Mouse (Mus musculus) left cerebral cortex, postnatal 4 days (tissue): Measurements from ENCODE around the gene Adad2. TPM values are rescaled to one million over a fixed set of nuclear protein-coding genes. Genes with fewer than 3 reads are reported as not detected.

ENCODE experiments used
- DNase-seq: peaks from one replicate; pipeline ENCODE4 v3.0.0-alpha.2; 2022
- intact Hi-C: fragments of 180-260 bp; cut with DNase I; formaldehyde crosslinking; loops from one replicate; pipeline ENCODE4 v1.15.1; 2025
- total RNA-seq, 2 experiments: library from RNA; stranded (reverse); gene quantifications; 2 replicates each; pipeline ENCODE4 v1.2.3; 2021

Adad2 gene
- total RNA-seq, 2 experiments from 2014 or later = 0.42 TPM; not detected in 1

DNA sequence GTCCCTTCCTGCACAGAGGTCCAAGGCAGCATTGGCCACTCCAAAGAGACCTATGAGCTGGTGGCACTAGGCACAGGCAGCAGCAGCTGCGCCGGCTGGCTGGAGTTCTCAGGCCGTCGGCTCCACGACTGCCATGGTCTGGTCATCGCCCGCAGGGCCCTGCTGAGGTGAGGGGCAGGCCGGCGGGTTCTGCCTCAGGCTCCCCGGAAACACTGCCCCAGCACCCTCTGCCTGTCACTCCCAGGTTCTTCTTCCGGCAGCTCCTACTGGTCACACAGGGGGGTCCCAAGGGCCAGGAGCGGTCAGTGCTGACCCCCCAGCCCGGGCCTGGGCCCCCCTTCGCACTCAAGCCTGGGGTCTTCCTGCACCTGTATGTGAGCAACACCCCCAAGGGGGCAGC lies 2.5 kb downstream of the Adad2 start:
- DNase-seq = no peak
- intact Hi-C loops = no loop called here

DNA sequence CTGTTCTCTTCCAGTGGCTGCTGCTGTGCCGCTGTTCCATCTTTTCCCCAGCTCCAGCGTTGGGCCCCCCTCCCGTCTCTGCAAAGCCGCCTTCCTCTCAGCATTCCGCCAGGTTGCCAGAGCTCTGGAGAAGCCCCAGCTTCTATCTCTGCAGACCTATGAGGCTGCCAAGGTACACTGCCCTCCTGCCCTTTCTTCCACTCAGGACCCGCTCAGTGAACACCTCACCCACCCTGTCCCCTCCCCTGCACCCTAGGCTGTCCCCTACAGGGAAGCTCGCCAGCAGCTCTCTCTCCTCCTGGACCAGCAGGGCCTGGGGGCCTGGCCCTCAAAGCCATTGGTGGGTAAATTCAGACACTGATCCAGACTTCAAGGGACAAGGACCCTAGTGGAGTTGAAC lies 3.8 kb downstream of the Adad2 start:
- no peak for DNase-seq
- intact Hi-C loops = no loop called here

DNA sequence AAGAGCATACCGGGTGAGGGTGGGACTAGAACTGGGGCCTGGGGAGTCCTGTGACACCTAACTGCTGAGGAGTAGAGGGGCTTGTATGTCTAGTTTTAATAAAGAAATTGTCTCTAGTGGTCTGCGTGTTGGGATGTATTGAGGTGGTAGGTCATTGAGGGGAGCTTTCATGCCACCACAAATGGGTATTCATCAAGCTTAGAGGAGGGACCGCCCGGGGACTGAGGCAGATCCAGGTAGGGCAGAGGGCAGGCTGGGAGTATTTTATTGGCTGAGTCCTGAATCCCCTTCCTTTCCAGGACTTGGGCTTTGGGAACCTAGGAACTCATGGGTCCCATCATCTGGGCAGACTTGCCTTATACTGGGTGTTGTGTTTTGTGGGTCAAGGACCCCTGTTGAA lies 4.3 kb downstream of the Adad2 start:
- intact Hi-C loops = no loop called here
- no peak for DNase-seq

GRCm38 (mm10) chr8:119617586-119617985 lies 5.0 kb downstream of the Adad2 start:
- no peak for DNase-seq
- intact Hi-C loops = no loop called here

GRCm38 (mm10) chr8:119618887-119619286 lies 6.3 kb downstream of the Adad2 start:
- intact Hi-C loops = no loop called here
- DNase-seq = no peak

DNA sequence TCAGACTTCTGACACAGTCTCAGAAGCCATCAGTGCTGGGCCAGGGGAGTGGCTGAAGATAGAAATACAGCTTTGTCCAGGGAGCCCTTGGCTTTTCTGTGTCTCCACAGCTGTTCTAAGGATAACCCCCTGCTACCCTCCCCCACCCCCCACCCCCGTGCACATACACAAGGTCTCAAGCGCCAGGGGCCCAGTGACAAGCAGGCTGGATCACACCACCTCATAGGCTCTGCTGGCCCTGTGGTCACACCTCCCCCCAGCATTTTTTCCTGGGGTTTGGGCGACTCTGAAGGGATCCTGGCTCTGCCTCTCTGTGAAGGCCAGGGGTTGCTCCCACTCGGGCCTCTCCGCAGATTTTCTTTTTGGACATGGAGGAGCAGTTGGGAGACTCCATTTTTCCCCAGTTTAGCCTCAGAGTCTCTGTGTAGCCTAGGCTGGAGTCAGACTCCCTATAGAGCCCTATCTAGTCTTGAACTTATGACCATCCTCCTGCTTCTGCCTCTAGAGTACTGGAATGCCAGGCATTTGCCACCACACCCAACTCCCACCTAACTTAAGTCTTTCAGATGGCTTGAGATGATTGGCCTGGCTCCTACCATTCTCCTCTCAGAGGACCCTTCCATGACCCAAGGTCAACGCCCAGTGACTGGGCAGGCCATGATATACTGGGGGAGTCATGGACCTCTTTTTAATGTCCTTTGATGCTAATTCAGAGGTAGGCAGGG lies 7.7 kb downstream of the Adad2 start:
- intact Hi-C loops = no loop called here

DNA sequence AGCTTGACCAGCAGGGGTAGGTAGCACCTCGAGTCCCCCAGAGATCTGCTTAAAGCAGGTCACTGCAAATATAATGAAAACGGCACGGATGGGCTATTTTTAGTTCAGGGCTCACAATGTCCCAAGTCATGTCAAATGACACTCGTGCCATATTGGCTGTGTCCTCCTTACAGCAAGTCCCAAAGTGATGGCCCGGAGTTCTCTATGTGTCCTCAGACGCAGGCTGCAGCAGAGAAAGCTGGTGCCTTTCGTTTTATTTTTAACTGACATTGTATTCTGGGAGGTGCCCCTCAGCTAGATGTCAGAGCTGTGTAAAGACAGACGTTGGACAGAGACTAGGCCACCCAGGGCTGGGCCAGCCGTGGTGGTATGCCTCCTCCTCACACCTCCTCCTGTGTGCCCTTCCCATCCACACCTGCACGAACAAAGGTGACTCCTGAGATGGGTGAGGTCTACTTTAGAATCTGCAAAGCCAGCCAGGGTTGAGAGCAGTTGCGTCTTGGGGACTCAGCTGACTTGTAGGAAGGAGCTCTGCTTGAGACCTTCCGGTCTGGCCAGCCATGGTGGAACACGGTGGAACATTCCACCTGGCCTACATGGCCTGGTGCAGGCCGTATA lies 8.4 kb downstream of the Adad2 start:
- DNase-seq = no peak
- intact Hi-C loops = no loop called here

More for the DNA sequence above, 7.7 kb downstream of the Adad2 start:
- no peak for DNase-seq

- intact Hi-C loops = no loop called here
- DNase-seq = no peak
Observed at GRCm38 (mm10) chr8:119622555-119622954, 10.0 kb downstream of the Adad2 start.

DNA sequence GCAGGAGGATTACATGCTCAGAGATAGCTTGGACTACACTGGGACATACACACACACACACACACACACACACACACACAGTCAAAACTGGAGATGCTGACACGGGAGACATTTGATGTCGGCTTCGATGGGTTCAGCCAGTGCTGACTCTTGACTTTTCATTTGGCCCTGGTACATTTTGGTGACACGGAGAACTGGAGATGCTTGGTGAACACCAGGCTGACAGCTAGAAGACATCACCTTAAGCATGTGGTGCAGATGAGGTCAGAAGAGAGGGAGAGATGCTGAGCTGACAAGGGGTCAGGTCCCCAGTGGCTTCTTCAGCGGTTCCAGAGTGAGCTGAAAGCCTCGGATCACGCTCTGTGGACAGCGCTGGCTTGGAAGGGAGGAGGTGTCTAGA lies 10.5 kb downstream of the Adad2 start:
- DNase-seq = no peak
- intact Hi-C loops = no loop called here

DNA sequence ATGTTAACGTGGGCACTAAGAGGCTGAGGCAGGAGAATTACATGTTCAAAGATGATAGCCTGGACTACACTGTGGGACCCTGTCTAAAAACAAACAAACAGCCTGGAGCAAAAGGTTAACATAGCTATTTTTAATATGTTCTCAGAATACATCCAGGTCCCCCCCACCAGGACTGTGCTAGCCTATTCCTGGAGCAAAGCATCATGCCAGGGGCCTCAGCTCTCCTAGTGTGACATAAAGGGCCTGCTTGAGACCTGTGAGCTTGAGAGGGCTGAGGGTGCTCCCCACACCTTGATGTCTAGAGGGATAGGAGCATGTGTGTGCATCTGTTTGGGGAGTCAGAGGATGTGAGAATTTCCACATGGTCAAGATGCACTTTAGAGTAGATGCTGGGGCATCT lies 11.2 kb downstream of the Adad2 start:
- no peak for DNase-seq
- intact Hi-C loops = no loop called here

GRCm38 (mm10) chr8:119624916-119625315 lies 12.4 kb downstream of the Adad2 start:
- intact Hi-C loops = no loop called here
- DNase-seq = no peak

GRCm38 (mm10) chr8:119625788-119626187 lies 13.2 kb downstream of the Adad2 start:
- intact Hi-C loops = no loop called here
- DNase-seq = no peak

DNA sequence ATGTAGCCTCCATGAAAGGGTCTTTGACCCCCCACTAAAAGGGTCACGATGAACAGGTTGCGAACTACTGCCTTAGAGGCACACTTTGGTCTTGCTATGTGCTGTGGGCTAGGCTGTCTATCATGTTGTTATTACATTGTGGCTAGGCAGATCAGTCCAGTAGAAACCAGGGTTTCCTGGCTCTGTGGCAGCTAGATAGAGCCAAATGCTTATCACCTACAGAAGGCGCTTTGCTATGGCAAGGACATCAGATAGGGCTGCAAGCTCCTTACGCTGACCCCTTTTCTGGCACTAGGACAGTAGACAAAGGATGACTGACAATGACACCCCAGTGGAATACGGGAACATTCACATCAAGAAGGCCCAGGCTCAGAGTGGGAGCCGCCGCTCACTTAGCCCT lies 14.7 kb downstream of the Adad2 start:
- no peak for DNase-seq
- intact Hi-C loops = no loop called here

DNA sequence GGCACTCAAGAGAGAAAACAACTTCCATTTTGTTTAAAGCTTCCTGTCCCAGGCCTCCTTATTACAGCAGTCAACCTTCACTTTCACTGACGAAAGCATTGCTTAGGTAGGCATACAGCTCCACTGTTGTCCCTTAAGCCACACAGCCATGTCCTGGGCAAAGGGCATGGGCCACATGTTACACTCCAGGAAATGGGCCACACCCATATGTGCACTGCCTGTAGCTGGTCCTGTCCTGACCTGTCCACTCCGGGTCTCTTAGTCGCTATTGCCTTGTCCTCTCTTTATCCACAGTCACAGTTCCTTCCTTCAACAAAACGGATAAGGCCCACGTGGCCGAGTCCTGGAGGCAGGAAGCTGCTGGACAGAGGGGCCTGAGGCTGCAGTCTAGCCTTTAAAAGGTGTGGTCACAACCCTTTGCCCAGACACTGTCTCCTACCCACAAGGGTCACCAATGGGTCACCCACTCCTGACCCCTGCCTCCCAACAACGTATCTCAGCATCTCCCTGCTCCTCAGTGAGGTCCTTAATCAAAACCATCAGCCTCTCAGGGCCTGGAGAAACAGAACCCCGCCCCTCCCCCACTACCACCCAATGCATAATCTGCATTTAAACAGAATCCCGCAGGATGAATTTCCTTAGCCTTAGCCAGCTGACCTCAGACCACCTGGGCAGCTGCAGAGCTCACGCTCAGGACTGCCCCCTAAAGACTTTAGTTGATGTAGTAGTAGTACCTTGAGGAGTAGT lies 15.2 kb downstream of the Adad2 start:
- no peak for DNase-seq
- intact Hi-C loops = no loop called here

DNA sequence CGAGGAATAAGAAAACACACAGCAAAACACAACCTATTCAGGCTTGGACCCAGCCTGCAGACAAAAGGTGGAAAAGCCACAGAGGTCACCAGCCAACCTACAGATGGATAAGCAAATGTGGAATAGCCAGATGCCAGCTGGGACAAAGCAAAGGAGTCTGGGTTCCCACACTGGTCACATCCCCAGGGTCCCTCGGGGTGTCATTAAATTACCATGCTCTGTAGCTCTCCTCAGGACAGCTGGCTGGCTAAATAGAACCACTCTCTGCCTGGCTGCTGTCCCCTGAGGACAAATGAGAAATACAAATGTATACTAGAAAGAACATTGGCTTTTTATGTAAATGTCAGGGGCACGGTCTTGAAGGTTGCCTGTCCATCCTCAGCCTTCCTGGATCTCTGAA lies 18.3 kb downstream of the Adad2 start:
- DNase-seq = no peak
- intact Hi-C loops = no loop called here

DNA sequence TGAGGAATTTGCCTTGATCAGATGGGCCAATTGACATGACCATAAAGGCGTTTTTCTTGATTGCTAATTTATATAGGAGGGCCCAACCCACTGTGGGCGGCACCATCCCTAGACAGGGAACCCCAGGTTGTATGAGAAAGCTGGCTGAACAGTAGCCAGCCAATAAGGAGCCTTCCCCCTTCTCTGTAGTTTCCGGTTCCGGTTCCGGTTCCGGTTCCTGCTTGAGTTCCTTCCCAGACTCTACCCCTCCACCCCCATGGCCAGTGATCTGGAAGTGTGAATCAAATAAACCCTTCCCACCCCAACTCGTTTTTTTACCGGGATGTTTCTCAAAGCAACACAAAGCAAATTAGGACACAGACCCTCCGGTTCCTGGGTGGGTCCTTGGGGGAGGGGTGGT lies 19.7 kb downstream of the Adad2 start:
- no peak for DNase-seq
- intact Hi-C loops = no loop called here

DNA sequence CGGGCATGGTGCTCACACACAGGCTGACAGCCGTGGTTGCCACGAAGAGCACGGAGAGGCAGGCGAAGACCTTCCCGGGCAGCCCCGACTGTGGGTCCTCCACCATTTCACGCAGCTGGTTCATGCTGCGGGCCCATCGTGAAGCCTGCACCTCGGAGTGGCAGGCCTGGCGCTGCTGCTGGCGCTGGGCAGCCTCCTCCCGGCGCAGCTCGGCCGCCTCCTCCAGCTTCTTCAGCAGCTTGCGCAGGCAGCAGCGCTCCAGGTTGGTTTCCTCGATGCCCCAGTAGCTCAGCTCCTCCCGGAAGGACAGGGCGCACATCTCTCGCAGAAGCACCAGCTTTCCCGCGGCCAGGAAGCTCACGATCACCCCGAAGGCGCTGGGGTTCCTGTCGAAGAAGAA lies 20.4 kb downstream of the Adad2 start:
- DNase-seq = no peak
- intact Hi-C loops = no loop called here

- DNase-seq = no peak
- intact Hi-C loops = no loop called here
Observed at GRCm38 (mm10) chr8:119634616-119635336, 22.2 kb downstream of the Adad2 start.

DNA sequence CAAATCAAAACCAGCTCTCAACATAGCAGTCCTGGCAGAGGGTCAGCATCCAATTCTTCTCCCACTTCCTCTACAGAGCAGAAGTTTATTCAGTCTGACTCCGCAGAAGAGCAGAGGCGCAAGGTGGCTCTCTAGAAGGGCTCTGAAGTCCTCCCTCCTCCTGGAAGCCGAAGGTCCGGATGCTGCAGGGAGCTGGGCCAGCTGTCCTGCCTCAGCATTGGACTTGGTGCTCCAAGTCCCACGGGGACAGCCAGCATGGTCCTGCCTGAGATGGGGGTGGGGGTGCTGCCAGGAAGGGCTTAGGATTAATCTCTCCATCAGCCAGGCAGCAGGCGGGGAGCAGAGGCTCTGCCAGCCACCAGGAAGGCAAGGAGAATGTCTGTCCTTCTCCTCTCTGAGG lies 22.8 kb downstream of the Adad2 start, which contains the start of gene Kcng4:
TSS of gene Kcng4 (minus strand) at position 303 of the 400 bp plus-strand sequence.
- peak; percentile 60 for DNase-seq
- intact Hi-C loops = no loop called here

DNA sequence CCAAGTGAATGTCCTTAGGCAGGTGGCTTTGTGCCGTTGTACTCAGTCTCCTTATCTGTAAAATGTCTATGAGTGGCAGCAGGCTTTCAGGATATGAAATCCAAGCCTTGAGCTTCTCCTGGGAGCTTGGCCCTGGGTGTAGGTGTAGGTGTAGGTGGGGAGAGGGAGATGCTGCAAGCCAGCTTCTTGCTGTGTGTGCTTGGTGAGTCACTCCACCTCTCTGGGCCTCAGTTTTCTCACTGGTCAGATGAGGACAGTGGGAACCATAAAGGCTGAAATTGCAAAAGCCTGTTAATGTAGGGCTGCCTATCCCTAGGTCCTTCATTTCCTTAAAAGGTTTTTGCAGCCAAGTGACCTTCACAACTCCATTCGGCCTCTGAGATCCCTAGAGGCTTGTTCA lies 23.4 kb downstream of the Adad2 start:
- DNase-seq = no peak
- intact Hi-C loops = no loop called here

DNA sequence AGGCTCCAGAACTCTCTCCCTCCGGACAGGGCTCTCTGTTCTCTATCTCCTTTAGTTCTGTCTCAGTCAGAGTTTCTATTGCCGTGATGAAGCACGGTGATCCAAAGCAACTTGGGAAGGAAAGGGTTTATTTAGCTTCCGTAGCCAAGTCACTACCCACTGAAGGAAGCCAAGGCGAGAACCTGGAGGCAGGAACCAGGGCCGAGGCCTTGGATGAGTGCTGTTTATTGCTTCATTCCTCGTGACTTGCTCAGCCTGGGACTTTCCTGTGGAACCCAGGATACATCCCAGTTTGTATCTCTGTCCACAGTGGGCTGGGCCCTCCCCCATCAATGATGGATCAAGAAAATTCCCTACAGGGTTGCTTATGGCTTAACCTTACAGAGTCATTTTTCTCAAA lies 24.2 kb downstream of the Adad2 start:
- intact Hi-C loops = no loop called here
- DNase-seq = no peak
